Mouse (Mus musculus): ENCODE measurements around the gene Txlna. TPM values are rescaled to one million over a fixed set of nuclear protein-coding genes. Genes with fewer than 3 reads are reported as not detected.

Gene Txlna
- polyA plus RNA-seq, 1 experiment from 2014 or later: 37.3 TPM

- Histone ChIP-seq H3K27me3 (replicated peaks) (no peaks in the 10 kb centered on the region; the same call in 1 of the 2 replicates), H3K4me1 (0 out of 2 replicates have a peak, but pooled peaks cover 7% of the 10 kb centered on the region), H3K4me3 (replicated peaks) (no peak overlapping the region), H3K9me3 (replicated peaks) (no peaks in the 10 kb centered on the region), H3K9ac (replicated peaks) (no peak overlapping the region), H3K4me2 (peak overlapping the region; percentile 54), H3K36me3 (0 out of 2 replicates have a peak, but pooled peaks cover 2% of the 10 kb centered on the region), H3K27ac (replicated peaks) (no peak overlapping the region)
- whole genome bisulfite sequencing: 87% methylated on average over 1 of the region's 1 CpGs
- no peak for ATAC-seq (ENCODE audit: low FRiP score)
These were observed 56.5 kb downstream of the Txlna start for GRCm38 (mm10) chr4:129584370-129584769.

- Histone ChIP-seq H3K27ac (replicated peaks) (no peak overlapping the region), H3K4me3 (replicated peaks) (no peak overlapping the region), H3K9me3 (replicated peaks) (no peaks in the 10 kb centered on the region), H3K27me3 (replicated peaks) (no peaks in the 10 kb centered on the region; the same call in 1 of the 2 replicates), H3K4me1 (peaks cover 9% of the 10 kb centered on the region; the same call in 1 of the 2 replicates), H3K36me3 (no peaks in the 10 kb centered on the region), H3K4me2 (no peak overlapping the region), H3K9ac (replicated peaks) (no peak overlapping the region)
- no peak for ATAC-seq (ENCODE audit: low FRiP score)
- 82% methylated on average over 1 of the region's 1 CpGs for WGBS
These were observed 58.6 kb downstream of the Txlna start for GRCm38 (mm10) chr4:129582251-129582650.

GRCm38 (mm10) chr4:129580347-129580746, 60.5 kb downstream of the Txlna start:
- H3K4me1 ChIP-seq: peaks cover 14% of the 10 kb centered on the region
- no peak for ATAC-seq (ENCODE audit: low FRiP score)
- H3K36me3 ChIP-seq: no peaks in the 10 kb centered on the region
- H3K9ac ChIP-seq (replicated peaks): no peak overlapping the region
- no peak overlapping the region for H3K4me2 ChIP-seq
- no peaks in the 10 kb centered on the region for H3K9me3 ChIP-seq (replicated peaks)
- no peak overlapping the region for H3K27ac ChIP-seq (replicated peaks)
- H3K4me3 ChIP-seq (replicated peaks): no peak overlapping the region
- 72% methylated on average over 7 of the region's 7 CpGs for WGBS
- H3K27me3 ChIP-seq (replicated peaks): no peaks in the 10 kb centered on the region; the same call in 1 of the 2 replicates

GRCm38 (mm10) chr4:129578466-129578865, 62.4 kb downstream of the Txlna start, which contains the start of gene Fam167b:
Fam167b (minus strand) TSS chr4:129578549.
- no peak for ATAC-seq (ENCODE audit: low FRiP score)
- 85% methylated on average over 5 of the region's 5 CpGs for WGBS
- no peaks in the 10 kb centered on the region for H3K9me3 ChIP-seq (replicated peaks)
- no peak within 1 kb of the TSS for H3K9ac ChIP-seq (replicated peaks)
- H3K4me1 ChIP-seq: peaks cover 8% of the 10 kb centered on the region
- no peaks in the 10 kb centered on the region for H3K27me3 ChIP-seq (replicated peaks)
- no peak within 1 kb of the TSS for H3K27ac ChIP-seq (replicated peaks)
- no peaks in the 10 kb centered on the region for H3K36me3 ChIP-seq
- H3K4me3 ChIP-seq (replicated peaks): no peak within 1 kb of the TSS
- peak within 1 kb of the TSS; percentile 39 for H3K4me2 ChIP-seq

GRCm38 (mm10) chr4:129577688-129578087, 63.2 kb downstream of the Txlna start:
- H3K9ac ChIP-seq (replicated peaks): no peak overlapping the region

GRCm38 (mm10) chr4:129576863-129577491, 63.9 kb downstream of the Txlna start:
- Histone ChIP-seq H3K4me2 (peak overlapping the region; percentile 39), H3K4me3 (replicated peaks) (no peak overlapping the region), H3K27ac (replicated peaks) (no peak overlapping the region), H3K36me3 (no peaks in the 10 kb centered on the region), H3K9me3 (replicated peaks) (no peaks in the 10 kb centered on the region), H3K9ac (replicated peaks) (no peak overlapping the region), H3K27me3 (replicated peaks) (no peaks in the 10 kb centered on the region), H3K4me1 (peaks cover 8% of the 10 kb centered on the region)
- no peak; the same call in 1 of the 2 replicates for ATAC-seq (ENCODE audit: low FRiP score)
- WGBS: 31% methylated on average over 21 of the region's 21 CpGs

More at GRCm38 (mm10) chr4:129577688-129578087, 63.2 kb downstream of the Txlna start:
- no peak for ATAC-seq (ENCODE audit: low FRiP score)
- Histone ChIP-seq H3K27me3 (replicated peaks) (no peaks in the 10 kb centered on the region), H3K4me1 (peaks cover 8% of the 10 kb centered on the region), H3K4me3 (replicated peaks) (no peak overlapping the region), H3K4me2 (no peak overlapping the region), H3K36me3 (no peaks in the 10 kb centered on the region), H3K9me3 (replicated peaks) (no peaks in the 10 kb centered on the region), H3K27ac (replicated peaks) (no peak overlapping the region)
- 80% methylated on average over 7 of the region's 7 CpGs for WGBS

Small RNAs within 50 kb of the gene (microRNA-seq; reads per million reads assigned to microRNA genes)
- 0.52 reads per million for gene Mir7016

Other genes starting within 250 kb of the Txlna start
- gene Zbtb8b, start 200.2 kb downstream of the Txlna start, polyA plus RNA-seq (2015; fragmentation: Nextera tagmentation; extraction: Ambion mirVana): 14.2 and 15.8 TPM in 2 replicates
- gene Bsdc1, start 179.5 kb downstream of the Txlna start, polyA plus RNA-seq (2015; fragmentation: Nextera tagmentation; extraction: Ambion mirVana): 32.7 and 34.0 TPM in 2 replicates
- 0.19 and 0.27 TPM in 2 replicates for gene Tssk3, start 150.0 kb downstream of the Txlna start, polyA plus RNA-seq (2015; fragmentation: Nextera tagmentation; extraction: Ambion mirVana)
- 0.38 and 0.93 TPM in 2 replicates for gene Fam229a, start 149.9 kb downstream of the Txlna start, polyA plus RNA-seq (2015; fragmentation: Nextera tagmentation; extraction: Ambion mirVana)
- gene Marcksl1, start 127.5 kb downstream of the Txlna start, polyA plus RNA-seq (2015; fragmentation: Nextera tagmentation; extraction: Ambion mirVana): 1,442 and 1,675 TPM in 2 replicates
- 77.8 and 119 TPM in 2 replicates for gene Hdac1, start 98.4 kb downstream of the Txlna start, polyA plus RNA-seq (2015; fragmentation: Nextera tagmentation; extraction: Ambion mirVana)
- 11.2 and 99.1 TPM in 2 replicates for gene Lck, start 67.4 kb downstream of the Txlna start, polyA plus RNA-seq (2015; fragmentation: Nextera tagmentation; extraction: Ambion mirVana)
- gene Fam167b, start 62.5 kb downstream of the Txlna start, polyA plus RNA-seq (2015; fragmentation: Nextera tagmentation; extraction: Ambion mirVana): 1.3 TPM in 1 of 2 replicates, not detected in the other
- gene Eif3i, start 40.4 kb downstream of the Txlna start, polyA plus RNA-seq (2015; fragmentation: Nextera tagmentation; extraction: Ambion mirVana): 205 and 232 TPM in 2 replicates
- gene Tmem234, start 40.4 kb downstream of the Txlna start, polyA plus RNA-seq (2015; fragmentation: Nextera tagmentation; extraction: Ambion mirVana): 198 and 199 TPM in 2 replicates
- gene Dcdc2b, start 26.8 kb downstream of the Txlna start, polyA plus RNA-seq (2015; fragmentation: Nextera tagmentation; extraction: Ambion mirVana): 2.5 and 3.8 TPM in 2 replicates
- gene Iqcc, start 22.0 kb downstream of the Txlna start, polyA plus RNA-seq (2015; fragmentation: Nextera tagmentation; extraction: Ambion mirVana): 32.7 and 34.5 TPM in 2 replicates
- 155 and 168 TPM in 2 replicates for gene Ccdc28b, start 17.1 kb downstream of the Txlna start, polyA plus RNA-seq (2015; fragmentation: Nextera tagmentation; extraction: Ambion mirVana)
- gene Kpna6, start 31.7 kb upstream of the Txlna start, polyA plus RNA-seq (2015; fragmentation: Nextera tagmentation; extraction: Ambion mirVana): 17.4 and 17.9 TPM in 2 replicates
- 13.9 and 15.4 TPM in 2 replicates for gene Tmem39b, start 55.8 kb upstream of the Txlna start, polyA plus RNA-seq (2015; fragmentation: Nextera tagmentation; extraction: Ambion mirVana)
- gene Khdrbs1, start 101.2 kb upstream of the Txlna start, polyA plus RNA-seq (2015; fragmentation: Nextera tagmentation; extraction: Ambion mirVana): 105 and 106 TPM in 2 replicates
- gene Ptp4a2, start 170.2 kb upstream of the Txlna start, polyA plus RNA-seq (2015; fragmentation: Nextera tagmentation; extraction: Ambion mirVana): 217 and 247 TPM in 2 replicates